In the genomic region with DNA sequence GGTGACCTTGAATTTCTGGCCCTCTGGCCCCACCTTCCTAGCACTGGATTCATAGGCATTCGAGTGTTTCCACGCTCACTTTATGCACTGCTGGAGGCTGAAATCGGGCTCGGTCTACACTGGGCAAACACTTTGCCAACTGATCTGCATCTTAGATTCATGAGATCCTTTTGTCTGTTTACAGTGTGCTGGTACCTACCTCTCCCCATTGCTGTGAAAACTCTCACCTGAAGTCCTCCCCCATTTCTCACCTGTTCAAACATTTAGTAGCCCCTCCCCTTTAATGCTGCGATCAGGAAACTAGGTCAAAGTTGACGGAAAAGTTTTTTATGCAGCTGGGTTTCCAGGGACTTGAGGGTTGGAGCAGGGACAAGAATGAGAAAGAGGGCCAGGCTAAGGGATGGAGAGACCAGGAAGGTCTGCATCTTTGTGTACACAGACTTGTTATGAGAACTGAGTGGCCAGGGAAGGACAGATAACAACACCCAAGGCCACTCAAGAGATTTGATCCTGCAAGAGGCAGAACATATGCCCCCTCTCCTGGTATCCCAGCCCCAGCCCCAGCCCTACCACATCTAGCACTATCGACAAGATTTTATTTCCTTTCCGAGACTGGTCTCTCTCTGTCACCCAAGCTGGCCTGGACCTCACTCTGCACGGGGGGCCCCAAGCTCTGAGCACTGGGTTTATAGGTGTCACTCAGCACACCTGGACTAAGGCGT, we compare ENCODE assay signal across 9 mouse cellular contexts. TPM values are rescaled to one million over a fixed set of nuclear protein-coding genes. Genes with fewer than 3 reads are reported as not detected.
DNase-seq lines count a peak whose midpoint lies in the region; ATAC-seq and TF ChIP-seq lines count a peak whose summit lies in the region.
"Had no signal": no experiment of that assay in that cellular context is flagged by ENCODE, and none has a peak within 500 bp of the region (broad histone marks: within the 10 kb centered on the region; RNA-seq: fewer than 3 reads in every experiment).

No protein-coding gene starts in this region.

- peak overlapping the region; percentile 51; the same call in 1 of the 2 replicates for H3K27ac ChIP-seq in testis, adult 2 months (ENCODE audit: control insufficient read depth, insufficient read depth, low read depth, low read length)
- H3K27ac ChIP-seq in hindbrain, embryonic 15.5 days (replicated peaks), result peak overlapping the region; percentile 2; the same call in 1 of the 2 replicates
- H3K27ac ChIP-seq in liver, embryonic 15.5 days (replicated peaks), result peak overlapping the region; percentile 56

- TF ChIP-seq POLR2A in testis, adult 2 months (IDR thresholded peaks at IDR 0.05; ENCODE audit: control insufficient read depth, low read depth, low read length), result no peak

- DNase-seq in testis, postnatal 14 days (ENCODE audit: low spot score), result no peak
- DNase-seq in cerebellum, postnatal 25 days, result no peak
- DNase-seq in urinary bladder, postnatal 14 days (ENCODE audit: low spot score), result no peak
- DNase-seq in frontal cortex, postnatal 25 days (ENCODE audit: low spot score in 2 of 2), result no peak

- no peak for TF ChIP-seq CTCF in testis, adult 2 months (IDR thresholded peaks at IDR 0.05; ENCODE audit: control insufficient read depth, insufficient read depth, insufficient replicate concordance, low read depth, low read length)

- H3K27me3 ChIP-seq in testis, adult 2 months (ENCODE audit: control insufficient read depth, insufficient read depth, low read length), result no peaks in the 10 kb centered on the region
- H3K27me3 ChIP-seq in hindbrain, embryonic 15.5 days, result no peaks in the 10 kb centered on the region
- H3K27me3 ChIP-seq in liver, embryonic 15.5 days, result no peaks in the 10 kb centered on the region

- no peaks in the 10 kb centered on the region for H3K9me3 ChIP-seq in hindbrain, embryonic 15.5 days
- no peaks in the 10 kb centered on the region for H3K9me3 ChIP-seq in liver, embryonic 15.5 days (replicated peaks)

- peak; percentile 42; the same call in 1 of the 2 replicates for ATAC-seq in hindbrain, embryonic 15.5 days (ENCODE audit: low FRiP score, low read depth)
- ATAC-seq in liver, embryonic 15.5 days (ENCODE audit: insufficient read depth), result 0 out of 2 replicates have a peak, but pooled peaks have one; percentile 3
- ATAC-seq in cerebellum, adult (ENCODE audit: insufficient number of reproducible peaks, low FRiP score, low TSS enrichment), result no peak

- WGBS in hindbrain, embryonic 15.5 days, result 71% methylated on average over 10 of the region's 10 CpGs
- 30% methylated on average over 10 of the region's 10 CpGs for WGBS in liver, embryonic 15.5 days (ENCODE audit: insufficient replicate concordance)

- no peaks in the 10 kb centered on the region; the same call in 1 of the 2 replicates for H3K4me1 ChIP-seq in testis, adult 2 months (ENCODE audit: control insufficient read depth, insufficient read depth, low read length)
- peaks cover 29% of the 10 kb centered on the region for H3K4me1 ChIP-seq in hindbrain, embryonic 15.5 days (replicated peaks)
- H3K4me1 ChIP-seq in liver, embryonic 15.5 days (replicated peaks), result peaks cover 70% of the 10 kb centered on the region

- H3K9ac ChIP-seq in hindbrain, embryonic 15.5 days, result no peak overlapping the region
- H3K9ac ChIP-seq in liver, embryonic 15.5 days, result 0 out of 2 replicates have a peak overlapping the region, but pooled peaks have one; percentile 30

- H3K4me2 ChIP-seq in hindbrain, embryonic 15.5 days, result no peak overlapping the region
- H3K4me2 ChIP-seq in liver, embryonic 15.5 days, result peak overlapping the region; percentile 53

- H3K36me3 ChIP-seq in testis, adult 2 months (ENCODE audit: control insufficient read depth, insufficient read depth, low read length), result peaks cover 5% of the 10 kb centered on the region
- H3K36me3 ChIP-seq in hindbrain, embryonic 15.5 days, result peaks cover 12% of the 10 kb centered on the region; the same call in 1 of the 2 replicates
- H3K36me3 ChIP-seq in liver, embryonic 15.5 days (replicated peaks), result peaks cover 25% of the 10 kb centered on the region

- no peak overlapping the region for H3K4me3 ChIP-seq in testis, adult 2 months (ENCODE audit: control insufficient read depth, low read depth, low read length)
- no peak overlapping the region for H3K4me3 ChIP-seq in hindbrain, embryonic 15.5 days
- H3K4me3 ChIP-seq in liver, embryonic 15.5 days (replicated peaks), result no peak overlapping the region

RNA-seq across cellular contexts. Expression of a gene that starts 6.3 kb away (rescaled TPM):
- 73.8 and 75.5 TPM in 2 replicates for polyA plus RNA-seq in testis, adult 2 months (2012; rRNA removed)
- polyA plus RNA-seq in hindbrain, embryonic 15.5 days (2015; fragmentation: Nextera tagmentation; extraction: Ambion mirVana), result 48.2 and 53.0 TPM in 2 replicates
- polyA plus RNA-seq in liver, embryonic 15.5 days (2015; fragmentation: Nextera tagmentation; extraction: Ambion mirVana), result 42.8 and 46.8 TPM in 2 replicates

RNA-seq across cellular contexts. Expression of a gene that starts 12.7 kb away (rescaled TPM):
- not detected in 2 replicates for polyA plus RNA-seq in testis, adult 2 months (2012; rRNA removed)
- polyA plus RNA-seq in hindbrain, embryonic 15.5 days (2015; fragmentation: Nextera tagmentation; extraction: Ambion mirVana), result 1.8 and 2.2 TPM in 2 replicates
- 0.17 and 0.23 TPM in 2 replicates for polyA plus RNA-seq in liver, embryonic 15.5 days (2015; fragmentation: Nextera tagmentation; extraction: Ambion mirVana)
- polyA plus RNA-seq: brain, embryonic 14.5 days had no signal

RNA-seq across cellular contexts. Expression of a gene that starts 29.9 kb away (rescaled TPM):
- polyA plus RNA-seq in testis, adult 2 months (2012; rRNA removed), result 13.9 and 17.8 TPM in 2 replicates
- 36.8 and 38.8 TPM in 2 replicates for polyA plus RNA-seq in hindbrain, embryonic 15.5 days (2015; fragmentation: Nextera tagmentation; extraction: Ambion mirVana)
- 10.9 and 11.7 TPM in 2 replicates for polyA plus RNA-seq in liver, embryonic 15.5 days (2015; fragmentation: Nextera tagmentation; extraction: Ambion mirVana)

RNA-seq across cellular contexts. Expression of a gene that starts 32.4 kb away (rescaled TPM):
- 0.12 TPM in 1 of 2 replicates, not detected in the other for polyA plus RNA-seq in testis, adult 2 months (2012; rRNA removed)
- polyA plus RNA-seq in hindbrain, embryonic 15.5 days (2015; fragmentation: Nextera tagmentation; extraction: Ambion mirVana), result 16.7 and 19.9 TPM in 2 replicates
- 0.12 and 0.15 TPM in 2 replicates for polyA plus RNA-seq in liver, embryonic 15.5 days (2015; fragmentation: Nextera tagmentation; extraction: Ambion mirVana)

RNA-seq across cellular contexts. Expression of a gene that starts 36.9 kb away (rescaled TPM):
- polyA plus RNA-seq in testis, adult 2 months (2012; rRNA removed), result 6.2 and 8.1 TPM in 2 replicates
- 5.4 and 6.1 TPM in 2 replicates for polyA plus RNA-seq in hindbrain, embryonic 15.5 days (2015; fragmentation: Nextera tagmentation; extraction: Ambion mirVana)
- 0.47 and 0.64 TPM in 2 replicates for polyA plus RNA-seq in liver, embryonic 15.5 days (2015; fragmentation: Nextera tagmentation; extraction: Ambion mirVana)

Comparison
In these comparisons a context has a peak if more than half of its experiments do, and no peak if none do; other contexts are left out.
1. H3K27ac ChIP-seq: peak in every context shown above with its lines; median percentile 56 in liver, embryonic 15.5 days; 51 in testis, adult 2 months; 2 in hindbrain, embryonic 15.5 days.